Mouse (Mus musculus): ENCODE results near the gene Dbx2.

DNA sequence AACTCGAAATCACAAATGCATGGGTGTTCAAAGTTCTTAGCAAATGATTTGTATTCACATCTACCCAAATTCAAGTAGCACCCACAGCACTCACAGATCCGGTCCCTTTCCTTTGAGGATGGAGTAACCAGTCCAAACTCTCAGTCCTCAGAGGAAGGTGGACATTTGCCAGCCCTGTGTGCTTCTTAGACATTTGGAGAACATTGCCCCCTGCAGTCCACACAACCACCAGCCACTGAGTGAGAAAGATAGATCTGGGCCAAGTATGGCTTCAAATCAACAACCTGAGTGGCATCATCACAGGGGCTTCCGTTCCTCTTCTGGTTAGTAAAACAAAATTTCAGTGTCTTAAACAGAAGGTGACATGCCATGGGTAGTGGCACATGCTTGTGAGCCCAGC lies 38.0 kb upstream of the Dbx2 start:
- TF ChIP-seq POLR2A (IDR thresholded peaks at IDR 0.05; ENCODE audit: low read depth, low read length) = no peak
- TF ChIP-seq CTCF (IDR thresholded peaks at IDR 0.05; ENCODE audit: borderline replicate concordance, insufficient read depth, low read length) = no peak
